Mouse (Mus musculus) layer of hippocampus, adult 11-12 months (tissue): ENCODE data around the gene R3hdm2.

ENCODE experiments used
- DNase-seq: peaks from one replicate; pipeline ENCODE4 v3.0.0; 2022; ENCODE audit warnings: low spot score

Gene R3hdm2

DNA sequence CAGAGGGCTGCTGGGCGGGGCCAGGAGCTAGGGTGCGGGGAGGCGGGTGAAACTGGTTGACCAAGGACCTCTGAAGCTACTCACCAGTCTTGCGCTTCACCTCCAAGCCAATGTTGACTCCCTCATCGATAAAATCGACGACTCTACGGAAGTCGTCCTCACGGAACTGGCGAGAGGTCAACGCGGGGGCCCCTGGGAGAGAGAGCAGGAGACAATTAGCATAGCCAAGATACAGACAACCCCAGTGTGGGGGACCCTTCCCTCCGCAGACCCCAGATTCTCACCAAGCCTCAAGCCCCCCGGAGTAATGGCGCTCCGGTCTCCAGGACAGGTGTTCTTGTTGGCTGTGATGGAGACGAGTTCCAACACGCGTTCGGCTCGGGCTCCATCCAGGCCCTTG lies 137.8 kb downstream of the R3hdm2 start:
- DNase-seq = no peak

DNA sequence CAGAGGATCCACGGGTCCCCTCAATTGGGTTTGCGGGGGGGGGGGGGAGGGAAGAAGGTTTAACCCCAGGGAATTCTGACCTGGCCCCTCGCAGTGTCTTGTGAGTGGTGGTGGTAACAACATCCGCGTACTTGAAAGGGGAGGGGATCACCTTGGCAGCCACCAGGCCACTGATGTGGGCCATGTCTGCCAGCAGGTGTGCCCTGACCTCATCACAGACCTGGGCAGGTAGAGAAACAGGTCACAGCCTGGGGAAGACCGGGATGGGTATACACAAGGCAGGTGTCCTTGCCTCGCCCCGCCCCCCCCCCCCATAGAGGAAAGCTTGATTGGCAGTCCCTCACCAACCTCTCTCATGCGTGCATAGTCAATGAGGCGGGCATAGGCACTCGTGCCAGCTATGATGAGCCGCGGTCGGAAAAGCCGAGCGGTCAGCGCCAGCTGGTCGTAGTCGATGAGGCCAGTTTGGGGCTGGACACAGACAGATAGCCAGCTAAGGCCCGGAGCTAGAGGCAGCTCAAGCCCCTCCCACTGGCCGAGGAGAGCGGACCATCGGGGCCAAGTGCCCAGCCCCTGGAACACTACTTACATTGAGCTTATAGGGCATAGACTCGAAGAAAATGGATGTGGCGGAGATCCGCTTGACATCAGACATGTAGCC lies 139.0 kb downstream of the R3hdm2 start:
- no peak for DNase-seq

DNA sequence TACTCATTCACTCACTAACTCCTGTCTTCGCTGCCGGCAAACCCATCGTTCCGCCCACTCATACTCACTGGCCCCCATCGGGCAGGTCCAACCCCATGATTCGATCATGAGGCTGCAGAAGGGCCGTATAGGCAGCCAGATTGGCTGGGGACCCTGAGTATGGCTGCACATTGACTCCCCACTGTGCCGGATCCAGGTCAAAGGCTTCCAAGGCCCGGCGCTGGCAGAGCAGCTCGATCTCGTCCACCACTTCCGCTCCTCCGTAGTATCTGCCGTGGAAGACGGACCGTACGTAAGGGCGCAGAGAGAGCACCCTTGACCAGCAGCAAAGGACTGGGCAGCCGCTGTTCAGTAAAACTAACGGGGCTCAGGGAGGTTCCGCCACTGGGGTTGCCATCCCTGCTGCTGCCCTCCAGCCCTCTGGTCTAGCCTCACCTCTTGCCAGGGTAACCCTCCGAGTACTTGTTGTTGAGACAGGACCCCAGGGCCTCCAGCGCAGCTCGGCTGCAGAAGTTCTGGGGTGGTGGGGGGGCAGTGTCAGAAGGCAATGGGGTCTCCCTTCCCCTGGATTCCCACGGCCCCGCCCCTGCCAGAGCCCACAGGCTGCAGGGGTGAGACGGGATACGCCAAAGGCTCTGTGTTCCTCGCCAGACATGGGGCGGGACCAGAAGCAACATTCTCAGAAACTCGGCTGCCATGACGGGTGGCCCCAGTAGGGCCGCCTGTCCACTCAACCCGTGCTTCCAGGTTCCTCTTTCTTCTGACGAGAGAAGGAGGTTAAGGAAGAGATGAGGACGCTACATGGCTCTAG lies 140.0 kb downstream of the R3hdm2 start:
- DNase-seq = no peak

DNA sequence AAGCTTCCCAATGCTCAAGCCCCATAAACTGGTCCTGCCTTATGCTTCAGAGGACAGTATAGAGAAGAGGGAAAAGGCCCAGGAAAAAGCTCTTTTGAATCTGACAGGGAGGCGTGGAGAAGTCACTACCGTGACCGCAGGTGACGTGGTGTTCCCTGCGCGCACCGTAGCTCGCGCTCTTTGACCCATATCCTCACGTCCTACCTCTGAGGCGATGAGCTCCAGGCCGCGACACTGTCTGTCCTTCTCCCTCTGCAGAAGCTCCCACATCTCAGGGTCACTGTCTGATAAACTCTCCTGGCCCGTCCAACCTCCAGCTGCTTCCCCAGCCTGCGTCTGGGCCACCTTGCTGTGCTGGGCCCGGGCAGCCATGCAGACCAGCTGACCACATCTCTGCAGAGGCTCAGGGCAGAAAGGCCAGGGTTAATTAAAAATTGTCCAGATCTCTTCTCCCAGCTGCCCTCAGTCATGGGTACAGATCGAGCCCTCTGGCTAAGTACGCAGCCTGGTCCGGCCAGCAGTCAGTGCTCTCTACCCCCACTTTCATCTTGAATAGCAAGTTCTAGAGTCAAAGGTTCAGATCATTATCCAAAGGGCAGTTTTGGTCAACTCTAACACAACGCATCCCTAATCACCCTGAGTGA lies 140.7 kb downstream of the R3hdm2 start:
- DNase-seq = no peak

DNA sequence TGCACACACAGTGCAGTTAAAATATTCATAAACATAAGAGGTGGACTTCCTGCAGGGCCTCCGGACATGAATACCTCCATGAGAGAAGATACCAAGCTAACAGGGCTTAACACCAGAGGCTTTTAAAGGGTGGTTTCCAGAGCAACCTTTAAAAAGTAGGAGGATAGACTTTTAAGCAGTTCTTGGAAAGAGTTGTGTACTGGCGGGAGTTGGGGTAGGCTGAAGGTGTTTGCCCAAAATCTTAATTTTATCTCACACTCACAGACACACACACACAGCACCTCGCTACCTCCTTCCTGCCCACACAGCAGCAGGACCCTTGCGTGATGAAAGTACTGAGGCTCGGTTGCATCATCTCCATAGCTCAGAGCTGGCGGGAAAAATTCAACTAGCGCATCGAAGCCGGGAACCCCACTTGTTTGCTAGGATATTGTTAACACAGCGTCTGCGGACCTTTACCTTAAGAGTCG lies 141.5 kb downstream of the R3hdm2 start:
- no peak for DNase-seq

DNA sequence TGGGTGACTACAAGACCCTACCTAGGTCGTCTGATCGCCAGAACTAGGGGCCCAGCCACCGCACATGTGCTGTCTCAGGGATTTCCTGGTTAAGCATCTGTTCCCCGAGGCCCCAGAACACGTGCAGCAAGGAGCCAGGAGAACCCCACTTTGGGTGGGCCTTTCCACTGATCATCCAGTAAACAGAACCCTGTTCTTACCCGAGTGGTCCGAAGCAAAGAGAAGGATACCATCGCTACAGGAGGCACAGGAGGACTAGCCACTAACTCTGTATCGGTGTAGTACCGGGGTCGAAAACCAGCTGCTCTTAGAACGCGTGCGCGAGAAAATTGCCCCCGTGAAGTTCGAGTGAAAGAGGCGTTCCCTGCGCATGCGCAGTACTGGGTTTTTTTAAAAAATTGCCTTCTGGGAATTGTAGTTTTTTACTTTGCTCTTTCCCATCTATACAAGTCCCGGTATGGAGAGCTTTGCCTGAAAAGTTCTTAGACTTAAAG lies 142.0 kb downstream of the R3hdm2 start, which contains the start of gene Shmt2:
Gene Shmt2 (minus strand): TSS at position 357 of the 494 bp plus-strand sequence.
- DNase-seq = peak; percentile 88

DNA sequence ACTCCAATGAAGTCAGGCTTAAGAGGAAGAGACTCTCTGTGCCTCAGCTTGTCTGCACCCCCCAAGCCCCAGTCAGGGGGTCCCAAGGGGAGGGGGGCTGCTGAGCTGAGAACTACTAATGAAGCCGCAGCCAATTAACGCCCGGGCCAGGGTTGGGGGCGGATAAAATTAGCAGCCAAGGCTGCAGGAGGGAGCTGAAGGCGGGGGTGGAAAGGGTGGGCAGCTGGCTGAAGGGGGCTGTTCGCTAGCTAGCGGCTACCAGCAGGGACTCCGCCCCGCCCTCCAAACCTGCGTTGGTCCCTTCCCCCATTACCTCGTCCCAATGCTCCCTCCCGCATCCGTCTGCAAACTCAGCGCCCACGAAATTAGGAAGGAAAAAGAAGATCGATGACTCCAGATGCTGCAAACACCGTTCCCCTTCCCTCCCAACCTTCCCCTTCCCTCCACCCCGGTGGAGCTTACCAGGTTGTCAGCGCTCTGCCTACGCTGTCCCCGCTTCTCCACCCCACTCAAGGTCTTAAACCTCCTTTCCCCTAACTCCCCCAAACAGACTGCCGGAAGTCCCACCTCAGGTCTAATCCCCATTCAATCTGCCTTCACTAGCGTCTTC lies 144.6 kb downstream of the R3hdm2 start:
- no peak for DNase-seq

DNA sequence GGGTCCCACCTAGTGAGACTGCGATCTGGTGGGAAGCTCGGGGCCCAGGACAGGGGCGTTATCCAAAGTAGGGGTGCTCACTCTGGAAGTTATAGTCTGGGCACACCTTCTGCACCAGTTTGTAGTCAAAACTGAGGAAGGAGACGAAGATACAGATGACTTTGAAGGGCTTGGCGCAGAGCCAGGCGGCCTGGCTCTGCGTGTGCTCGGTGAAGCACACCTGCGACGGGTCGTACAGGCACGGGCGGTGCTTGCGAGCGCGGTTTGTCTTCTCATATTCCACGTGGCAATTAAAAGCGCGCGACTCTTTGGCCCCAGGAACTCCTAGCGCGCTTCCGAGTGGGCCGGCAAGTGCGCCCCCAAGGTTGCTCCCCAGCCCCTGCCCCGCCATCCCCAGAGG lies 145.9 kb downstream of the R3hdm2 start:
- no peak for DNase-seq

DNA sequence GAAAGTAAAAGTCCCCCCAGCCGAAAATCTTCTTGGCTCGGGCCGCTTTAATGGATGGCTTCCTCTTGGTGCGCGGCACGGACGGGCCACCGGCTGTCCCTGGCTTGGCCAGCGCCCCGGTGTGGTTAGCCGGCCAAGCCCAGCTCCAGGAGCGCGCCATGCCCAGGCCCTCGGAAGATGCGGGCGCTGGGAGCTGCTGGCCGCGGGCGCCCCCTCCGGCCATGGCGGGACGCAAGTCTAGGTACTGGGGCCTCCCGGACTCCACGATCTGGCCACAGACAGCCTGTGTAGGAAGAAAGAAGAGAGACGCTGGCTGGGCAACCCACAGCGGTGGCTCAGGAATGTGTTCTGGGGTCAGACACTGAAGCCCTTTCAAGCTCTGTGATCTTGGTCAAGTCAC lies 146.6 kb downstream of the R3hdm2 start:
- DNase-seq = no peak

DNA sequence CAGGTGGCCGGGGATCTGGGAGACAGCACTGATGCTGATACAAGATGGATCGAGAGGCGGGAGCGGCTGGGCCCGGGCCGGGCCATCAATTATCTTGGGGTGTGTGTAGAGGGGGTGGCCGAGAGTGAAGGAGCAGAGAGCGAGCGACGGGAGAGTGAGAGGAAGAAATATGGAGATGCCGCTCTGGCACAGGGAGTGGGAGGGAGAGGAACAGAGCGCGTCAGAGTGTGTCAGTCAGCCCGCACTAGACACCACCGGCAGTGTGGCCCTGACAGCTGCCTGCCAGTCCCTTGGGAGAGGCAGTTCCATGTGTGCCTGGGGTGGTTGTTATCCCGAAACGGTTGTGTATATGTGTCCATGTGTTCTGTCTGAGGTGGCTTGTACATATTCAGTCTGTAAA lies 147.4 kb downstream of the R3hdm2 start:
- DNase-seq = no peak

DNA sequence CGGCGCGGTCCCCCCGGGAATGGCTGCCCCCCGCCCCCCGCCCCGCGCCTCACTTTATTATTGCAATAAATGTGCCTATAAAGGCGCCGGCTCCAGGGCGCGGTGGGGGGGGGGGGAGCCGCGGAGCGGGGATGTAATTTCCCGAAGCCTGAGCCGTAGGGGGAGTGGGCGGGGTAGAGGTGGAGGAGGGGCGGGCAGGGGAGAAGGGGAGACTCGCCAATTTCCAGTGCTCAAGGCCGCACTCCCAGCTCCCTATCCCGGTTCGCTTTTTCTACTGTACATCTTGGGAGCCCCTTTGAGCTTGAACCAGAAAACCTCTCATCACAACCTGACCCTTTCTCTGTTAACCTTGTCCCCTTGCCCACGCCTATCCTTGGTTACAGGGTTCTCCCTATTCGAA lies 150.8 kb downstream of the R3hdm2 start:
- no peak for DNase-seq

DNA sequence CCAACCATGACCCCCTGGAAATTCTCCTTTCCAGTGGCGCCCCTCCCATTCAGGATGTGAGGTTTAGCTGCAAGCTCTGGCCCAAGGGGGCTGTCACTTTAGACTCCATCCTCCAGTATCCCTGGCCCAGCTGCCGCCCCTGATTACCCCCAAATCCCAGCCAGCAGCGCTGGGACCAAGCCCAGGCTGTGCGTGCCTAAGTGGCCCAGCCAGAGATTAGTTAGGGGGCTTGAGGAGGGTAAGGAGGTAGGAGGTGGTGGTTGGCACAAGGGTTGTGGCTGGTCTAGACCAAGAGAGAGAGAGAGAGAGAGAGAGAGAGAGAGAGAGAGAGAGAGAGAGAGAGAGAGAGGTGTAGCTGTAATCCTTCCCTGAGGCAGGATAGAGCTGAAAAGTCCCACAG lies 151.4 kb downstream of the R3hdm2 start:
- DNase-seq = no peak

DNA sequence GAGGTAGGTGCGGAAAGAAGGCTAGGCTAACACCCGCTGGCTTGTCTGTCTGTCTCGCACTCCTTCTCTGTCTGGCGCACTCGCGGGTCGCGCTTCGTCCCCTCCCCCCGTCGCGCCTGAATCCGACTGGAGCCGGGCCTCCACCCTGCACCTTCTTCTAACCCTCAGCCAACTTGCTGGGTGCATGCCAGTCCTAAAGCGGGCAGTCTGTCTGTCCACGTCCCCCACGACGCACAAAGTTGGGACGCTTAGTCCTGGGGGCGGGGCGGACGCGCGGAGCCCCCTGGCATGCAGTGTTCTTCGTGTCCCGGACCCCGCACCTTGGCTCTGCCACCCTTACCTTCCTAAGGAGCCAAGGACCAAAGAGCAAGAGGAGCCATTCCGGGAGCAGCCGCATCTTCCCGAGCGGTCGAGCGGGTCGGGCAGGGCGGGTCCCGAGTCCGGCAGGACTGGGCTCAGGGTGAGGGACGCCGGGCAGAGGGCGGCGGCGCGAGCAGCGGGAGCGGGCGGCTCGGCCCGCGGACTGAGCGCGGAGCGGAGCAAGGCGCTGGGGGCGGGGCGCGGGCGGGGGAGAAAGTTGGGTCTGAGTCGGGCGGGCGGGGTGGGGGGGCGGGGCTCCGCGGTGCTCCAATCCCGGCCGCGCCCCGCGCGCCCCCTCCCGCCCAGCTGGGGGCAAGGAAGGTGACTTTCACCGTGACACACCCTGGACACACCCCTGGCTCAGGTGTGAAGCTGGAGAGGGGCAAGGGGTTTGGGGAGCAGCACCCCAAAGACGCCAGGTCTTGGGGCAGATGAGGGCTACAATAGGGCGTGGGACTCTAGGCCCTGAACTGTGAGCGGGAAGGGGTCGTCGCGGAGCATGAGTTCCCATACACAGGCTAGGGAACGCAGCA lies 154.2 kb downstream of the R3hdm2 start, which contains the start of gene Nxph4:
Gene Nxph4 (minus strand): TSS at position 524 of the 893 bp plus-strand sequence.
- DNase-seq = no peak

DNA sequence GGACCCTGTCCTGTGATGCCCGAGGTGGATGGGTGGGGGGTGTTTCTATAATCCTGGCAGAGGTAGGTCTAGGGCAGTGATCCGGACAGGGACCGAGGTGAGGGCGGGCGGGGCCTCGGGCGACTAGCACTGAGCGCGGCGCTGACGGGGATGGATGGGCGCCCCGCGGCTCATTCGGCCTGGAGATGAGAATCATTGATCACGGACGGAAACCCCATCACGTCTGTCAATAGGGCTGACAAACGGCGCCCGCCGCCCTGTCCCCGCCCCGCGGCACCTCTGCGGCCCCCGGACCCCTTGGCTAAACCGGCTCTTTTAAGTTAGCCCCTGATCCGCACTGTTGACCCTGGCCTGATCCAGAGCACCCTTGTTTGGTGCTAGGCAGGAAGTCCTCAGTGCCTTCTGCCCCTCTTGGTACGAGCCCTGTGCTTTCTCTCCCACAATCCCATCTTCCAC lies 154.8 kb downstream of the R3hdm2 start:
- no peak for DNase-seq

DNA sequence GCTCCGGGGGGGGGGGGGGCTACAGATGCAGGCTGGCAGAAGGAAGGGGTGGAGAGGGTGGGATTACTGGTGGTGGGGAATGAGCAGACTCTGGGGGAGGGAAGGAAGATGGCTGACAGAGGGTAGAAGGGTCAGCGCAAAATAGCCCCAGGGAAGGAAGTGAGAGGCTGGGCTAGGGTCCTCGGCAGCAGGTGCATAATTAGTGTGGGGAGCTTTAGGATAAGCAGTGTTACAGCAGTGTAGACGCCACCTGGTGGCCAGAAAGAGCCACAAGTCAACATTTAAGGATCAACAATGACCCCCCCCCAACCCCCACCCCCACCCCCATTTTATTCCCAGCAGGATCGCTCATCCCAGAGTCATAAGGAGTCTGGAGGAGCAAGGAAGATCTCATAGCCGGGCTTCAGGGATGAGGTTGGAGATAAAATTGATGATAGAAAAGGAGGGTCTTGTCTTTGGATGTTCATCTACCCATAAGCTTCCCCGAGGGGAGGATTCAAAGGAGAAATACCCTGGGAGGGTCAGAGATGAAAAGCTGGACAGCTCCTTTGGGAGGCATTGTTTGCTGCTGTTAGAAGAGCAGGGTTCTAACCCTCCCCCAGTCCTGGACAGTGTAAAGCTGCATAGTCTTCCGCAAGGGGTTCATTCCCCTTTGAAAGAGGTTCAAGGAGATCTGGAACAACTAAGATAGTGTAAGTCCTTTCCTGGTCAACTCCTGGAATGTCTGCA lies 156.6 kb downstream of the R3hdm2 start:
- peak; percentile 62 for DNase-seq

DNA sequence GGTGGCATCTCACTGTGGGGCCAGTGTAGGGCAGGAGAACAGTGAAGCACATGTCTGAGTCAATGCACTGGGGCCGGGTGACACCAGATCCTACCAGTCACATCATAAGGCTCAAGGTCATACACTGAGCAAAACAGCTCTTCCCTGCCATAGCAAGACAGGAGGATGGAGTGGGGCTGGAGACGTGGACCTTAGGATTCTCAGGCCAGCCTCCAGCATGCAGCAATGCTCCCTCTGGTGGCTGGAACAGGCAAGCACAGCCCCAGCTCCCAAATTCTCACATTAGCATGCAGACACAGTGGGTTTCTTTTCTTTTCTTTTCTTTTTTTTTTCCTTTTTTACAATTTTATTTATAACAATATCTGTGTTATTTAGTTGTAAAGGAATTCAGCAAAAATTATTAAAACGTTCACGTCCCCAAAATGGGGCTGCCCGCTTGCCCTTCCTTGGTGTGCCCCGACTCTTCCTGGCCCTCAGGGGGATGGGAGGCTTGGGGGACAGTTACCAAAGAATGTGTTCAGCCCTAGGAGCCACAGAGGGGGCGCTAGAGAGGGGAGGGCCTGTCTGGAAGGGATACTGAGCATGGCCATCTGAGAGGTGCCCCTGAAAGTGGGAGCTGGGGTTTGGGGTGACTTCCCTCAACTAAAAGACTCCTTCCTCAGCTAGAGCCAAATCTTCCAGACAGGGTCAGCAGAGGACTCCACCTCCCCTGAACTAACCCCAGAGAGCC lies 157.9 kb downstream of the R3hdm2 start:
- peak; percentile 88 for DNase-seq

DNA sequence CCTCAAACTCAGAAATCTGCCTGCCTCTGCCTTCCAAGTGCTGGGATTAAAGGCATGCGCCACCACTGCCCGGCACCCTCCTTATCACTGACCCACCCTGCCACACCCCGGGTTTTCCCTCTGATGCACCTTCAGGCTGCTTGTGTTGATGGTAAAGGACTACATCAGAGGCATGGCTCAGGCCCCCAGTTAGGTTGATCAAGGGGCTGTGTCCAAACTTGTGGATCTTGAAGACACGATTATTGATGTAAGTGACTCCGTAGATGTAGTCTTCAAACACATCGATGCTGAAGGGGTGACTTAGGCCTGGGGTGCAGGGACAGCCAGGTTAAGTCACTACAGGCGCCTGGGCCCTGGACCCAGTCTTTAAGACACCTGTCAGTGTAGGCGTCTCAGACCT lies 161.4 kb downstream of the R3hdm2 start:
- no peak for DNase-seq

DNA sequence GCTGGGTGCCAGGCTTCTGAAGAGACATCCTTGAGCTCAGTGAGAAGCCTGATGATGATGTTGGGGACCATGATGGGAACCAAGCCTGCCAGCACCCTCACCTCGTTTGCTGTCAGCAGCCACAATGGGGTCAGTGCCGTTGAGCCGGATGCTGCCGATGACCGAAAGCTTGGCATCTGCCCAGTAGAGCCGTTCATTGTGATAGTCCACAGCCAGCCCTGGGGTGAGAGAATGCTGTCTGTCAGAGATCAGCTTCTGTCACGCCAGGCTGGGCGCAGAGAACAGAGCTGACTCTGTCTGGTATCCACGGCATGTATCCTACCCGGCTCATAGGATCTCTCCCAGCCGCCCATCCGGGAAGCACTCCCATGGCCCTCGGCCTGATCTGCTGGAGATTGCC lies 162.0 kb downstream of the R3hdm2 start:
- DNase-seq = peak; percentile 74

DNA sequence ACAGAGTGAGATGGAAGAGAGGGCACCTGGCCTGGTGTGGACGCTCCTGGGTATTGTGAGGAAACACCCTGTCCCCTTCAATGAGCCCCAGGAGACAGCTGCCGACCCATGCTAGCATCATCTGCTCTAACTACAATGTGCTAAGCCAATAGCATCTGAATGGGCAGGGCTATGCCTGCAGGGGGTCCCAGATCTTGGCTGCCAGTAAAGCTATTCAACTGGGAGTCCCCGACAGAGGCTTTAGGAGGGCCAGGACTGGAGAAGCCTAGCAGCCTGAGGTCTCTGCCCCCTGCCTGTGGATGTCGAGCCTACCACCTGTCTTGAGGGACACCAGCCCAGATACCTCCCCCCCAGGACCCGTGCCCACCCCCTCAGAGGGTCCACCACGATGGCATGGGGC lies 162.6 kb downstream of the R3hdm2 start:
- DNase-seq = no peak

DNA sequence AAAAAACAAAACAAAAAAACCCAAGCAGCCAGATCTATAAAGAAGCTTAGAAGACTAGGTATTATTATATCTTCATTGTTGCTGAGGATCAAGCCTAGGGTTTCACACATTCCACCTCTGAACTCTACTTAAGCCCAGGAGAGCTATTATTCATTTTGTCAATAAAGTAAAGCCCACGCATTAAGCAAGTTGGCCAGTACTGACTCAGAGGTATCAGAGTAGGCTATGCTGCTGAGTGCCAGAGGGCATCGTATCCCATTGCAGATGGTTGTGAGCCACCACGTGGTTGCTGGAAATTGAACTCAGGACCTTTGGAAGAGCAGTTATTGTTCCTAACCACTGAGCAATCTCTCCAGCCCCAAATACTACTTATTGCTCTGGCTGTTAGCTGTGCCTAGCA lies 163.8 kb downstream of the R3hdm2 start:
- DNase-seq = no peak
